Mouse (Mus musculus) splenic B cell, adult 2 months (primary cell): ENCODE results near the gene Slc9a9.

Experiments used
- DNase-seq: peaks from one replicate; pipeline ENCODE4 v3.0.0-alpha.2; 2011; ENCODE audit warnings: low read depth, low spot score
- H3K27me3 ChIP-seq: 2 replicates; pipeline ENCODE4 v1.6.1; 2012; ENCODE audit warnings: mild to moderate bottlenecking, low read length, moderate library complexity, mixed read lengths; ENCODE audit not compliant: control insufficient read depth, poor library complexity, insufficient read depth, severe bottlenecking
- H3K36me3 ChIP-seq: 2 replicates; pipeline ENCODE4 v1.6.1; 2012; ENCODE audit warnings: mild to moderate bottlenecking, low read length, moderate library complexity, mixed read lengths; ENCODE audit not compliant: control insufficient read depth, poor library complexity, insufficient read depth, severe bottlenecking

Gene Slc9a9

GRCm38 (mm10) chr9:95254162-95254561 is 584.5 kb downstream of the Slc9a9 start:
- DNase-seq, result no peak

GRCm38 (mm10) chr9:95255844-95256243 is 586.1 kb downstream of the Slc9a9 start:
- Histone ChIP-seq H3K36me3 (no peaks in the 10 kb centered on the region), H3K27me3 (no peaks in the 10 kb centered on the region)
- DNase-seq, result no peak

More at GRCm38 (mm10) chr9:95254162-95254561, 584.5 kb downstream of the Slc9a9 start:
- H3K36me3 ChIP-seq, result no peaks in the 10 kb centered on the region
- no peaks in the 10 kb centered on the region for H3K27me3 ChIP-seq

- no peaks in the 10 kb centered on the region for H3K27me3 ChIP-seq
- no peak for DNase-seq
- H3K36me3 ChIP-seq, result no peaks in the 10 kb centered on the region
Observed at GRCm38 (mm10) chr9:95256680-95257316, 587.1 kb downstream of the Slc9a9 start.

GRCm38 (mm10) chr9:95262851-95263250 is 593.1 kb downstream of the Slc9a9 start:
- no peak for DNase-seq
- Histone ChIP-seq H3K27me3 (no peaks in the 10 kb centered on the region), H3K36me3 (no peaks in the 10 kb centered on the region)

DNA sequence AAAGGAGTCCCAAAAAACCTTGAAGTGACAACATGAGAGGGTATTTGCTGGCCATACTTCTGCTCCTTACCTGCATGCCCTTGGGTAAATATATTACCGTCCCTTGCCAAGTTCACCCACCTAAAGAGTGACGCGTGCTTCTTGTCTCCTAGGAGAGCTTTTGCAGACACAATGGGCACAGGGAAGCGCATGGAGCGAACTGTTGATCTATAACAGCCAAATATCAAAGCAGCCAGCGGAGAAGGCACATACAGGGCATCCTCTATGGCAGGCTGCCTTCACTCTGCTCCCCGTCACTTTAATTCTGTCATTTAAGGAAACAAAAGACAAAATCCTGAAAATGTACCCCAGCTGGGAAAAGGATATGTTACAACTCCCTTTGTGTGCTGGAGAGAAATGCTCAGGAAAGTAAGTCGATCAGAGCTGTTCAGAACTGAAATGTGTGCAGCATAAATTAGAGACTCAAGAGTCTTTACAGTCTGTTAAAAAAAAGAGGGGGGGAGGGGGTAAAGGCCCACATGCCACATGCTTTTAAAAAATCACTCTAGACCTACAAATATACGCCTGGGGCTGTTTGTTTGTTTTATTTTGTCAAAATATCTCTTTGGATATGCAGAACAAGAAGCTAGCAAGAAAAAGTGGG is 594.3 kb downstream of the Slc9a9 start:
- Histone ChIP-seq H3K36me3 (no peaks in the 10 kb centered on the region), H3K27me3 (no peaks in the 10 kb centered on the region)
- DNase-seq, result no peak

DNA sequence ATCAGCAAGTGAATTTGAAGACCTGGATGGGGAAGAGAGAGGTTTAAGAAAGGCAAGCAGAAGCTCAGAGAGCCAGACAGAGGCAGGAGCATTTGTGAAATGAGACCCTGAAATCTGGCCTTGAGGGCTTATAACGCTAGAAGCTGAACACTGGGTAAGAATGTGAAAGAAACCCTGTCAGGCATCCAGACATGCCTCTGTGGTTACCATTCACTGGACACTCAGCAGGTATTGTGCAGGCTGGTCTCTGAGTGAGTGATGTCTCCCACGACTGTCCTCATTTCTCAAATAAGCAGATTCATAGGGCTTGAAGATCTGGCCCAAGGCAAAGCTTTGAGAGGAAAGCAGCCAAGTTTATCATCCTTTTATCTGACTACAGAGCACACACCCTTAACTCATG is 596.5 kb downstream of the Slc9a9 start:
- DNase-seq, result no peak
- no peaks in the 10 kb centered on the region for H3K36me3 ChIP-seq
- H3K27me3 ChIP-seq, result no peaks in the 10 kb centered on the region

GRCm38 (mm10) chr9:95266924-95267323 is 597.2 kb downstream of the Slc9a9 start:
- no peaks in the 10 kb centered on the region for H3K36me3 ChIP-seq
- DNase-seq, result no peak
- no peaks in the 10 kb centered on the region for H3K27me3 ChIP-seq

DNA sequence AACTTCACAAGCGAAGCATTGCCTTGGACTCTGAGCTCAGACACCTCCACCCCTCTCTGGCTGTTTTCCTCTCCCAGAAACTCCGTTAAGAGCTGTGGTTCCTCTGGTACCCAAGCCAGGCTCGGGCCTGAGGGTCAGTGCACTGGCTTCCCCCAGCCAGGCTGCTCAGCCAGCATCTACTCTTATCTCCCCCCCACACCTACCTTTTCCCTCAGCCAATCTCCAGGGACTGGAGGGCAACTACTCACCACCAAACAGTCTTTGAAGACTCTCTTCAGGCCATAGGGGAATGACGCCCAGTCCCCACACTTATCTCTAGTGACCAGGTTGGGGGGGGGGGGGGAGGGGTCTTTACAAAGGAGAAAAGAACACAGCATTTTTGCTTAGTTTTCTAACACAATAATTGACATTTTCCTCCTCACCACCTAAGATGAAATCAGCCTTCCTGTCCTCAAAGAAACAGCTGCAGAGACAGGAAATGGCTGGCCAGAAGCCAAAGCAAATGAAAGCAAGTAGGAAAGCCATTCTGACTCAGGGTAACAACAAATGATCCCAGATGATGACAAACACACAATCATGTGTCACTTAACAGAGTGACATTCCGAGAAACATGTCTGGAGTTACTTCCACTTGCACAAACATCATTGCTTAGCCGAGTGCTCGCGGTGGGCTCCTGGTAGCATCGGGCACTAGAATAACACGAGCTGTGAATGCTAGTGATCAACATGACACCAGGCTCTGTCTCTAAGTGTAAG is 610.1 kb downstream of the Slc9a9 start:
- Histone ChIP-seq H3K36me3 (no peaks in the 10 kb centered on the region), H3K27me3 (no peaks in the 10 kb centered on the region; the same call in 1 of the 2 replicates)
- DNase-seq, result no peak
